Mouse (Mus musculus): ENCODE data around the gene Sipa1l2.
"Not testable (repeated sequence)": the region's sequence is repeated elsewhere in the genome, so short reads cannot be mapped to it uniquely, and the experiment has no call there.

Sipa1l2 gene

DNA sequence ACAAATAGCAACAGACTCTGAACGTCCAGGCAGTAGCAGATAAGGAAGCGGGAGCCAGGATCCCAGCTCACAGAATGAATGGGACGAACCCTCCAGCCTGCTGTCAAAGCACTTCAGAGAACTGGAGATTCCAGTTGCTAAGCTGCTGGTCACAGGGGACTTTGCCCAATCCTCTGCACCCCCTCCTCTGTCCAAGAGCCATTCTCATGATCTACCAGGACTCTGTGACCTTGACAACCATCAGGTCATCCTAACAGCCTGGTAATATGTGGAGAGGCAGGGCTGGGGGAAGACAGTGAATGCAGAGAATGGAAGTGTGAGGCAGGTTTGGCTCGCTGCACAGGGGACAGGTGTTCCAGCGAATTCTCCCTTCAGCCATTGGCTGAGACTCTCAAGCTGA lies 163.2 kb downstream of the Sipa1l2 start:
- no peak for DNase-seq (ENCODE audit: low read depth)

DNA sequence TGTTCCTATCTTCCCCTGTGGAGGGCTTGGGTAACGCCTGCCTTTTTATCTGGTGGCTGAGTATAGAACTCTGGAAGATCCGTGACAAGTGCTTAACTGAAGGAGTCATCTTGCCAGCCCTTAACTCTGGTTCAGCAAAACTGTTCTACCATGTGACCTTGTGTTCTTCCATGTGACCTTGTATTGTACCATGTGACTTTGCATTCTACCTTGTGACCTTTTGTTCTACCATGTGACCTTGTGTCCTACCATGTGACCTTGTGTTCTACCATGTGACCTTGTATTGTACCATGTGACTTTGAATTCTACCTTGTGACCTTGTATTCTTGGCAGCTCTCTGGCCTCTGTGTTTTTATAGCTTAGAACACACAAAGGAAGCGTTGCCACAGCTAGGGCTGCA lies 168.3 kb downstream of the Sipa1l2 start:
- no peak for DNase-seq (ENCODE audit: low read depth)

DNA sequence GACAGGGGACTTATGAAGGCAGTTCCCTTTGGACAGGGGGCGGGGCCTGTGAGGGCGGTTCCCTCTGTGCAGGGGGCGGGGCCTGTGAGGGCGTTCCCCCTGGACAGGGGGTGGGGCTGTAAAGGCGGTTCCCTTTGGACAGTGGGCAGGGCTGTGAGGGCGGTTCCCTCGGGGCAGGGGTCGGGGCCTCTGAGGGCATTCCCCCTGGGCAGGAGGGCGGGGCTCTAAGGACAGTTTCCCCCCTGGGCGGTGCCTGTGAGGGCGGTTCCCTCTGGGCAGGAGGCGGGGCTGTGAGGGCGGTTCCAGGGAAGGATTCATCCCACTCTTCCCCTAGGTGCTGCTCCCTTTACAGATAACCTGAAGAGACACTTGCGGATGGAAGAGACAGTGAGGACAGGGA lies 171.6 kb downstream of the Sipa1l2 start:
- DNase-seq (ENCODE audit: low read depth) = no peak

DNA sequence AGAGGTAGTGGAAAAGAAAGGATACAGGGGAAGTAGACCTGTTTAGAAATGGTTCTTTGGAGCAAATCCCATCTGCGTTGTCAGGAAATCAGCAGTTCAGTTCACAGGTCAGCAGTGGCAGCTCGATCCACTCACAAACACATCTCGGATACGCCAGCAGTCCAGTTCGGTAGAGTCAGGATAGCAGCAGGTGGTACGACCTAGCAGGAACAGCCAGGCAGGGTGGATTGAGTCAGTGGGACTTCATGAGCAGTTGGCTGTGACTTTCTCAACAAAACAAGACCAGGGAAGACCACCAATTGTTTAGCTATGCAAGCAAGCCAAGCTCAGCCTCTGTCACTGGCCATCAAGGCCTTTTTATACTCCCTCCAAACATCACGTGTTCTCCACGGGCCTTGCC lies 173.9 kb downstream of the Sipa1l2 start:
- not testable (repeated sequence) for DNase-seq (ENCODE audit: low read depth)

DNA sequence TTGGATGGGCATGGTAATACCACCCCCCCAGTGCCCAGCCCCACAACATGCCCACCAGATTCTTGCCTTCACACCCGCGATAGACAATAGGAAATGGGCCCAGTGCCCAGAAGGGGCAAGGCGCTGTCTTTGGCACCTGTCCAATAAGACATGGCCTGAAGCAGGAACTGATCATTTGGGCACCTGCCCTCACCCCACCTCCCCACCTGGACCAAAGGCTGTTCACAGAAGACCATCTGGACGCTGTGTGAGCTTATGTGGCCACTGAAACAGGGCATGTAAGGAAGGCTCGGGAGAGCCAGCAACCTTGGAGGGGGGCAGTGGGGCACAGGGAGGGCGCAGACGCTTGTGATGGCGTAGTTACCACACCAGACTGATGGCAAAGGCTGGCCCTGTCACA lies 174.6 kb downstream of the Sipa1l2 start:
- no peak for DNase-seq (ENCODE audit: low read depth)

DNA sequence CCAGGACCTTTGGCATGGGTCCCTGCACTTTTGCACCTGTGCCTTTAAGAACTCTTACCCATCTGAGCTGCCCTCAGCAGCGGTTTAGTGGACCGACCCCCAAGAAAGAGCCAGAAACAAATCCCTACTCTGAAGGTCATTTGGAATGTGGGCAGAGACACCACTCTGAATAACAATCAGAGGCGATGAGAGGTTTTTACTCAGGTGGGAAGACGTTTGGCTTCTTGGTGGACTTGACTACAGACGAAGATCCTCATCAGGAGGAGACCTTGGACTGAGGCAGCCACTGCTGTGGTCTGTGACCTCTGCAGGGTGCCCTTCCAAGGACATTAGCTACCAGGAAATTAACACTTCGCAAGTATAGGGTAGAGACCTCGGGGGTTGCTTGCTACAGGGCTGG lies 177.9 kb downstream of the Sipa1l2 start:
- DNase-seq (ENCODE audit: low read depth) = no peak

DNA sequence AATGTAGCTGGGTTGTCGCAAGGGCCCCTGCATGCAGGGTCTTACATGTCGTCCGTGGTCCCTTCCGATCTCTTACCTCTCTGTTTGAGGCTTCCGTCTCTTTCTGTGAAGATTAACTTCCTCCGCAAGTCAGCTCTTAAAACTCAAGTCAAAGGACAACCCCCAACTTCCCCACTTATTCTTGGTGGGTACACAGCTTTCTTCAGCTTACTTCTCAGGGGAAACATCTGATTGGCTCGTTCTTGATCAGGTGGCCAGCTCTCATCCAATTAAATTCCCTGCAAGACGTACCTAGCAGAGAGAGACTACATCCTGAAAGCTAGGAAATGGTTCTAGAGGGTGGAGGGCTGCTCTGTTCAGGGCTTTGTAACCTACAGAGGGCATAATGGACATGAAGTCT lies 178.3 kb downstream of the Sipa1l2 start:
- DNase-seq (ENCODE audit: low read depth) = no peak

DNA sequence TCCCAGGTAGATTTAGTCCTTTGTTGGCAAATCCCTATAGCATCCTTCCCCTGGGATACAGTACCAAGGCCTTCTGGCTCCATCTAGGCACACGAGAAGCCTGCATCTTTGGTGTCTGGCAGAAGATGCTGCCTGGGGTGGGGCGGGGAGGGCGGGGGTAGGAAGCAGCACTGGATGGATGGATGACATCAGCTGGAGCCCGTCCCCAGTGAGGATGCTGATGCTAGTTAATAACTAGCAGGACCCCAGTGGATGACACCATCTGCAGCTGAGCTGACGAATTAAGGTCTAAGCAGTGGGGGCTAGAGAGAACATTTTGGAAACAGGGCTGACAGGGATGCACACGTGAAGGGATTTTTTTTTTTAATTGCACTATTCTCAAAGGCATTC lies 179.1 kb downstream of the Sipa1l2 start:
- DNase-seq (ENCODE audit: low read depth) = no peak

DNA sequence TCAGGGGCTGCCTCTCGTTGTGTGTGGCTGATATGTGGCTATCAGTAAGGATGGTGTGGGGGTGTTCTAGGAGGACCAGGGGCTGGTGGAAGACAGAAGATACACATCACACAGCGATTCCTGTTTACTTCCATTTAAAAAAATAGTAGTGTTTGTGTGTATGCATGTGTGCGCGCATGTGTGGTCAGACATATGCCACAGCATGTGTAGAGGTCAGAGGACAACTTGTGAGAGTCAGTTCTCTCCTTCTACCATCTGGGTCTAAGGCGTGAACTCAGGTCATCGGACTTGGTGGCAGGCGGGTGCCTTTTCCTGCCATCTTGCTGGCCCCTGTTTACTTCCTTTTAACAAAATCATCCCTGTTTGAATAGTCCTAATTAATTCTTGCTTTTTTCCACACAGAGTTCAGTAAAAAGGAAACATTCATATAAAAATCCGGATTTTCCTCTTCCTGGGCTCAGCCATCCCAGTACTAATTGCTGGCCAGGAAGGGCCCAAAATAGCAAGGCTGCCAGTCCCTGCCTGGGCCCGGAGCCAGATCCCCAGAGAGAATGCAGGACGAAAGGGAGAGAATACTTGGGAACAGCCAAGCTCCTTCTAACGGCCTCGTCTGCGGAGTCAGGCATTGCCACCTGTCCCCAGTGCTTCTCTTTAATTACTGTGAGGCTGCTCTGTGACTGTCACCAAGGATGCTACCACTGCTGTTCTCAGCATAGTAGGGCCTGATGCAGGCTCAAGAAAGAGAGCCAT lies 179.7 kb downstream of the Sipa1l2 start:
- no peak for DNase-seq (ENCODE audit: low read depth)

DNA sequence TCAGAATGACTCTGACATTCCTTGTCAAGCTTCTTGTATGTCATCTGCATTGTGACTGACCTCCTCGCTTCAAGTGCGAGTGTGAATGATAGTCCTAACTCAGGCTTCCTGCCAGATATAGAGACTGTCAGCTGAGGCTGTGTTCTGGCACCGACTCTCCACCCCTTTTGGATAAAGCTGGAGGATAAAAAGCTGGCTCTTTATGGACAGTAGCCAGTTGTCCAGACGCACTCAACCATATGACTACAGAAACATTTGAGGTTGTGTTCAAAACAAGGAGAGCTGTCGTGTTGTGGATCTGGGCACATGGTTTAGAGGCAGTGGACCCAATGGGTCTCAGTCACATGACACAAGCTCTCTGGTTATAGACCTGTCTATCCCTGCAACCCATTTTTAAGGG lies 180.3 kb downstream of the Sipa1l2 start:
- DNase-seq (ENCODE audit: low read depth) = no peak

DNA sequence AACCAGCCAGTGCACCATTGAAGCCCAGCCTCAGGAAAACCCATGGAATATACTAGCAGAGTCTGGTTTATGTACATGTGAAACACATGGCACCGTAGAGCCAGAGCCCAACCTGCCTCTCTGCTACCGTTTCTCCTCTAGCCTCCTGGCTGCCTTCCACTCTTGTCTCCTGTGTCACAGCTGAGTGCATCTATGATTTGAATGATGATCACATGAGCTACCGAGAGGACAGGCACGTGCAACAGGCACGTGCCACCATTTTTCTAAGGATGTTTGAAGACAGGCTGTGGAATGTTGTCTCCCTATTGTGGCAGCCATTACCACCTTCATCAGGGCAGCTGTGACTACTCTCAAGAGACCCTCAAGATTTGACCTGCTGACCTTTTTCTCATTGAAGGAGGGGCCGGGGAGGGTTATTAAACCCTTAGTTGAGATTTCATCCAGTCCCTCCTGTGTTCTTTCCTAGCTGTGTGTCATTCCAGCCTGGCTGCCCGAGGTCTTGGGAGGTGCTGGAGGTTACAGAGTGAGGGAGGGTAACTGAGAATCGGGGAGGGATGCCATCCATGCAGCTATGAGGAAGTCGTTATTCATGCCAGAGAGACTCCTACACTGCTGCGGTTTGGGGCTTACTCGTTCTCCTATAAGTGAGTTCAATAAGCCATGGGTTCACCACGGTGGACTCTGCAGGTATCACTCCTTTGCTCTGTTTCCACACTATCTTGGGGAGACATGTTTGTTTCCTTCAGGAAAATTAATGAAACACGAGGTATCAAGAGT lies 181.0 kb downstream of the Sipa1l2 start:
- DNase-seq (ENCODE audit: low read depth) = no peak

DNA sequence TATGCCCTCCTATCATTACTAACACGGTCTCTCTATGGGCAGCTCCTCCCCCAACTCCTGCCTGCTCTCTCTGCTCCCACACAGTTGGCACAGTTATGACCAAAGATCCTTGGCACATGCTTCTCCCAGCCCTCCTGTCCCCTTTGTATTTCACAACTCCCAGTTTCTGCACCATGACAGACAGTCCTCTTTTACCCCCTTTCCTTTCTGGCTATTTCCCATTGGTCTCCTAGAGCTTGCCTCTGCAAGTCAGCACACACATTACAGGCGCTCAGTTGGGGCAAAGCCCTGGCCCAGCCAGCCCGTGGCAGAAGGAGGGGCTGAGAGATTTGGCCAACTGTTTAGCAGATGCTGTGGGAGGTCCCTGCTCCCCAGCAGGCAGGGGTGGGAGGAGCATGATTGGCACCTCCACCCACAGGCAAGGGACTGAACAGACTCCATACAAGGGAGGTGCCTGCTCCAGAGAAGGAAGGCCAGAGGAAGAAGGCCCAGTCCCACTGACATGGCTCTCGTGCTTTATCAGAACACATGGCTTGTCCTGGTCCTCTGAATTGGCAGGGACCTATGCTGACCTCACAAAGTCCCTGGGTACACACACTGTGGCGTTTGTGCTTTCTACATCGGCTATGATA lies 184.0 kb downstream of the Sipa1l2 start:
- DNase-seq (ENCODE audit: low read depth) = no peak

DNA sequence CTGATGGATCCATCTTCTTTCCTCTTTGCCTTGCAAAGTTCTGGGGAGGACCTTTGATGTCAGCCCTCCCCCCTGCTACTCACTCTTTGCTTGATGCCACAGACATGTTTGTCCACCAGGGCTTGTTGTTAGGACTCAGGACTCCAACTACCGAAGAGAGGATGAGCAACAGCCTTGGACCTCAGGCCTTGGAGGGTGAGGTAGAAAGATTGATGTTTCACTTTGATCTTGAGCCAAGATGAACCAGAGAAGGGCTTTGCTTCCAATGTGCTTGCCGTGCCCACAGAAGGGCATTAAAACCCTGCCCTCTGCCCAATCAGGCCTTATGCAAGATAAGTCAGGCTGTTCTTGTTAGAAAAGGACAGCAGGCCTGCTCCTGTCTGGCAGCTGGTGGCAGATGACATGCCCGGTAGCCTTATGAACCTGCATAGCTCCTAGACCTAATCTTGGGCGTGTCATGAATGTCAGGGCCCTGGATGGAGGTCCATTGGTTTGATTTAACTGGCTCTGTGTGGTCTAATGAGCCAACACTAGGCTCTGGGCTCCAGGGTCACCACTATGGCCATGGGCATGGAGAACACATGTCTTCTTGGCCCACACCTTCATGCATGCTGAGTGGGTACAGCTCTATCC lies 184.9 kb downstream of the Sipa1l2 start:
- DNase-seq (ENCODE audit: low read depth) = no peak

DNA sequence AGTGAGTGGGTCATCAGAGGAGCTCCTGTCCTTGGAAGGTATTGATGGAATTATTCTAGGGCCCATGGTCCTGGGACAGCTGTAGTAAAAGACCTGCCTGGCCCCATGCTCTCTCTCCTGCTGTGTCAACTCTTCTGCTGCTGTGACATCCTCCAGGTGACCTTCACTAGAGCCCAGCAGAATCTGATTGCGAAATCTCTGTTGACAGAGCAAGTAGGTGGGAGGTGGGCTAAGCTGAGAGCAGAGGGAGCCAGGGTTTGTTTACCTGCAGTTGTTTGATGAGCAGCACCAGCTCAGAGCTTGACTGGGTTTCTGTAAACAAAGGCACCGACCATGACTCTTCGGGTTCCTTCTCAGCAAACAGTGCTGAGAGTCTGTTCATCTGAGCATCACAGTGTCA lies 187.9 kb downstream of the Sipa1l2 start:
- DNase-seq (ENCODE audit: low read depth) = no peak

DNA sequence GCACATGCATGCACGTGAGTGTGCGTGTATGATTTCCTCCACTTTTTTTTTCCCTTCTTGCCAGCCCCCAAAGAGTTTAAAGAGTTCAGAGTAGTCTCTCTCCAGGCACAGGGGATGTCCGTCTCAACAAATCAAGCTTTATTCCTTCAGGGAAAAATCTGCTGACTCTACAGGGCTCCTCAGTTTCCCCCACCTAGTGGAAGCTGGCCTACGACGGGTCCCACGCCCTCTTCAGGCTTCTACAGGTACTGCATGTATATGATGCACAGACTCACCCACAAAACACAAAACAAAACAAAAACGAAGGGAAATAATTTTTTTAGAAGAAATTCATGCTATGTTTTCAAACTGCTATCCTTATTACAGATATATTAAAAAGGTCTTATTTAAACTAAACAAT lies 189.7 kb downstream of the Sipa1l2 start:
- no peak for DNase-seq (ENCODE audit: low read depth)

DNA sequence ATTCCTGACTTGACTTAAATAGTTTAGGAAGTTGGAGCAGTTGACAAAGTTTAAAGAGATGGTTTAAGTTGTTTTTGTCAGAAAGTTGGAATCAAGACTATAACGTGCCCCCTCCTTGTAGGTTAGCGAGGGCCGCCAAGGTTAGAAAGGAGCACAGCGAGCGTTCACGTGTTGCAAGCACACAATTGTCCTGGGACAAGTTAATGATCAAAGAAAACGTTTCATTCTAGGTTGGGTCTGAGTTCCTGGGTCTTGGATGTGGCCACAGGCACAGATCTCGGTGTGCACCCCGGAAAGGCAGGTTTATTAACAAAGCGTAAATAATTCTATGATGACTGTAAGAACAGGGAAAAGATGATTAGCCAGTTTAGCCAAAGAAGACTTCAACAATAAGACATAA lies 190.5 kb downstream of the Sipa1l2 start:
- DNase-seq (ENCODE audit: low read depth) = no peak

DNA sequence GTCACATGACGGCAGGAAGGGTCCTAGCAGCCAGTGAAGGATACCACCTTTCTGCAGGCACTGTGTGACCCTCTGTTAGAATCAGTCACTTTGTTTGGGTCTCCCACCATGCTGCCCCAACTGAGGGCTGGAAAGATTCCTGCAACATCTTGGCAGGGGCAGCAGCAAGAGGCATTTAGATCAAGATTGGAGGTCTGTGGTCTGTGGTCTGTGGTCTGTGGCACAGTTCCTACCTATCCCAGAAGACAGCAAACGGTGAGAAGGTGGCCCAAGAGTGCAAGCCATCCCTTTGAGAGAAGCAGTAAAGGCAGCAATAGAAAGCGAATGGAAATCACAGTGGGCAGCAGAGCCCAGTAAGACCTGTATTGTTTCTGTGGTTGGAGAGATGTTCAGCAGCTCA lies 191.9 kb downstream of the Sipa1l2 start:
- DNase-seq (ENCODE audit: low read depth) = no peak

DNA sequence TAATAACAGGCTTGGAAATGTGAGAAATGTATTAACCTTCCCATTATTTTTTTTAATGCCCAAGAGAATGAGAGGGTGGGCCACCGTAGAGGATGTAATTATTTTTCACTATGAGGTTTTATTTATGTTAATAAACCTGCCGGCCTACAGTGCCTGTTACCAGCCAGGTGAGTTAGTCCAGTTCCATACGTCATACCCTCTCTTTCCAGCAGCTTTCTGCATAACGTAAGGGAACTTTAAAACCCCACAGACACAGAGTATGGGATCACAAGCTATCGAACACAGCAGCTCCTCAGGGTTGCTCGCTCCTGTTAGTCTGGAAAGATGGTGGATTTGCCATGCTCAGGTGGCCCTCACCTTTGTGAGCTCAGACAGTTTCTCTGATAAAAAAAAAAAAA lies 193.2 kb downstream of the Sipa1l2 start:
- DNase-seq (ENCODE audit: low read depth) = no peak

DNA sequence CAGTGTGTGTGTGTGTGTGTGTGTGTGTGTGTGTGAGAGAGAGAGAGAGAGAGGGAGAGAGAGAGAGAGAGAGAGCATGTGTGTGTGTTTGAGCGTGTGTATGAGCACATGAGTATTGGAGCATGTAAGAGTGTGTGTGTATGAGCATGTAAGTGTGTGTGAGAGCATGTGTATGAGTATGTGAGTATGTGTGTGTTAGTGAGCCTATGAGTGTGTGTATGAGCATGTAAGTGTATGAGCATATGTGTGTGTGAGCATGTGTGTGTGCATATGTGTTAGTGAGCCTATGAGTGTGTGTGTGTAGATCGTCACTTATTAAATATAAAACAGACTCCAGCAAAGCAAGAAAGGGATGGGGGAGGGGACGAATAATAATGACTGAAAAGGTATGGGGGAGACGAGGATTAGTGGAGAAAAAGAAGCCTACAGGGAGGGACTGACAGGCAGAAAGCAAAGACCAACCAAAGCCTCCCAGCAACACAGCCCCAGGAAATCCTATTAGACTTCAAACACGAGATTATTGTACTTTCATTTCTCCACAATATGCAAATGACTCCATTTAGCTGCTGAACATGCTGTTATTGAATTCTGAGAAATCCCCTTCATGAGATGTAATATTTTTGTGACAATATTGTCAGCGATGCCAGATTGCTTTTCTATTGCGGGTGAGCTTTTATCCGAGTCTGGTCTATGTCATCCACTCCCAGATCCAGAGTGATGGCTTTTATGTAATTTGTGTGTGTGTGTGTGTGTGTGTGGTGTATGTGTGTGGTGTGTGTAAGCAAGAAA lies 193.8 kb downstream of the Sipa1l2 start:
- DNase-seq (ENCODE audit: low read depth) = no peak

DNA sequence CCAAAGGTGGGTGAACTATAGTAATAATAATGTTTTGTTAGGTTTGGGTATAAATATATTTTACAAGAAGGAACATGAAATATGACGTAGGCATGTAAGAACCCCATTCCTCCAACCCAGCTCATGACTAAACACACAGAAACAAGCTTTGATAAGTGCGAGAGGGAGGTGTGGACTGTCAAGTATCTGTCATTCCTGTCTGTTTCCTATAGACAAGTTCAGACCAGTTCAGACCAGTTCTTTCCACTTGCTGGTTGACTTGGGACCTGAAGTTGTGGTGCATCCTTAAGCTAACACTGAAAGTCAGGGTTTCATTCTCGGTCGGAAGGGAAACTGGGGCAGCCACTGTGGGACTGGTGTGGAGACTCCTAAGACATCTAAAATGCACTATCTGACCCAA lies 197.0 kb downstream of the Sipa1l2 start:
- DNase-seq (ENCODE audit: low read depth) = no peak

DNA sequence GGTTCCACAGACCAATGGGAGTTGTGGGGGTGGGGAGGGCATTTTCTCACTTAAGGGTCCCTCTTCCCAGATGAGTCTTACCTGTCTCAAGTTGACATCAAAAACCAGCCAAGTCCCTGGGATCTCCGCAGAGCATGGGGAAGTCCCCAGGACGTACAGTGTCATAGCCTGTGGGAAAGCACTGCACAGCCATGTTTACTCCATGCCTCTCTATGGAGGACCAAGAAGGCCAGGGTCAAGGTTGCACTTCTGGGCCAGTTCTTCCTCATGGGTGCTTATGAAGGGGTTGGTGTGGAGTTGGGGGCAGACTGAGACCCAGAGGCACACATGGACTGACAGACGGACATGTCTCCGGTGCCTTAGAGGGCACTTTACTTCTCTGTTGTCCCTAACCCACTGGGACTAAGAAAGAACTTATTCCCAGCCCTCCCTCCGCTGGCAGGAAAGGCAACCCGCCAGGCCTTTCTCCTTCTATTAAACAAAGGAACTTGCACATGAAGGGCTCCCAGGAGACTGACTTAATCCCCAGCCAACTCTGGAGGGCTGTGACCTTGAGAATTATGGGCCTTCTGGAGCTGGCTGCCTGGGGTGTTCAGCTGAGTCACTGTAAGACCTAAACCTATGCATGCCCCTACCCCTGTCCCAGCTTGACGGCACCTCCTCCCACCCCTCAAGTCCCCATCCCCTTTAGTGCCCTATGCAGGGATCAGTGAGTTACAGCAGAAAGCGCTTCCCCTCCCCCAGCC lies 199.9 kb downstream of the Sipa1l2 start:
- no peak for DNase-seq (ENCODE audit: low read depth)

All from c-Kit-positive CD71-negative TER-119-negative erythroid progenitor cells, embryonic 14.5 days (primary cell).